Mouse (Mus musculus): ENCODE data around the gene Fam207a. TPM values are rescaled to one million over a fixed set of nuclear protein-coding genes. Genes with fewer than 3 reads are reported as not detected.

Fam207a gene
- polyA plus RNA-seq, 1 experiment = 10.4 TPM

- Histone ChIP-seq H3K4me3 (ENCODE audit: control insufficient read depth, low read depth, low read length) (no peak overlapping the region), H3K36me3 (ENCODE audit: control insufficient read depth, insufficient read depth, low read length) (no peaks in the 10 kb centered on the region; the same call in 1 of the 2 replicates), H3K27me3 (ENCODE audit: control insufficient read depth, insufficient read depth, low read length) (no peaks in the 10 kb centered on the region), H3K4me1 (ENCODE audit: control insufficient read depth, insufficient read depth, low read length) (peaks cover 2% of the 10 kb centered on the region), H3K27ac (ENCODE audit: control insufficient read depth, insufficient read depth, low read depth, low read length) (no peak overlapping the region)
- TF ChIP-seq POLR2A (IDR thresholded peaks at IDR 0.05; ENCODE audit: control insufficient read depth, low read depth, low read length) = no peak
- TF ChIP-seq CTCF (IDR thresholded peaks at IDR 0.05; ENCODE audit: control insufficient read depth, insufficient read depth, insufficient replicate concordance, low read depth, low read length) = no peak
Measured at GRCm38 (mm10) chr10:77502967-77503922, 12.3 kb downstream of the Fam207a start.

GRCm38 (mm10) chr10:77500636-77501035 is 14.9 kb downstream of the Fam207a start:
- H3K4me1 ChIP-seq (ENCODE audit: control insufficient read depth, insufficient read depth, low read length) = no peaks in the 10 kb centered on the region
- H3K4me3 ChIP-seq (ENCODE audit: control insufficient read depth, low read depth, low read length) = no peak overlapping the region
- H3K27me3 ChIP-seq (ENCODE audit: control insufficient read depth, insufficient read depth, low read length) = no peaks in the 10 kb centered on the region
- no peaks in the 10 kb centered on the region; the same call in 1 of the 2 replicates for H3K36me3 ChIP-seq (ENCODE audit: control insufficient read depth, insufficient read depth, low read length)
- no peak for TF ChIP-seq POLR2A (IDR thresholded peaks at IDR 0.05; ENCODE audit: control insufficient read depth, low read depth, low read length)
- no peak for TF ChIP-seq CTCF (IDR thresholded peaks at IDR 0.05; ENCODE audit: control insufficient read depth, insufficient read depth, insufficient replicate concordance, low read depth, low read length)
- H3K27ac ChIP-seq (ENCODE audit: control insufficient read depth, insufficient read depth, low read depth, low read length) = no peak overlapping the region

GRCm38 (mm10) chr10:77498254-77498653 is 17.3 kb downstream of the Fam207a start:
- H3K36me3 ChIP-seq (ENCODE audit: control insufficient read depth, insufficient read depth, low read length) = no peaks in the 10 kb centered on the region; the same call in 1 of the 2 replicates

GRCm38 (mm10) chr10:77497185-77497584 is 18.4 kb downstream of the Fam207a start:
- Histone ChIP-seq H3K4me1 (ENCODE audit: control insufficient read depth, insufficient read depth, low read length) (no peaks in the 10 kb centered on the region), H3K36me3 (ENCODE audit: control insufficient read depth, insufficient read depth, low read length) (no peaks in the 10 kb centered on the region; the same call in 1 of the 2 replicates), H3K27me3 (ENCODE audit: control insufficient read depth, insufficient read depth, low read length) (no peaks in the 10 kb centered on the region), H3K27ac (ENCODE audit: control insufficient read depth, insufficient read depth, low read depth, low read length) (no peak overlapping the region), H3K4me3 (ENCODE audit: control insufficient read depth, low read depth, low read length) (no peak overlapping the region)
- TF ChIP-seq POLR2A (IDR thresholded peaks at IDR 0.05; ENCODE audit: control insufficient read depth, low read depth, low read length) (no peak), CTCF (IDR thresholded peaks at IDR 0.05; ENCODE audit: control insufficient read depth, insufficient read depth, insufficient replicate concordance, low read depth, low read length) (no peak)

More at GRCm38 (mm10) chr10:77498254-77498653, 17.3 kb downstream of the Fam207a start:
- Histone ChIP-seq H3K27me3 (ENCODE audit: control insufficient read depth, insufficient read depth, low read length) (no peaks in the 10 kb centered on the region), H3K27ac (ENCODE audit: control insufficient read depth, insufficient read depth, low read depth, low read length) (no peak overlapping the region), H3K4me3 (ENCODE audit: control insufficient read depth, low read depth, low read length) (no peak overlapping the region), H3K4me1 (ENCODE audit: control insufficient read depth, insufficient read depth, low read length) (no peaks in the 10 kb centered on the region)
- TF ChIP-seq POLR2A (IDR thresholded peaks at IDR 0.05; ENCODE audit: control insufficient read depth, low read depth, low read length) = no peak
- TF ChIP-seq CTCF (IDR thresholded peaks at IDR 0.05; ENCODE audit: control insufficient read depth, insufficient read depth, insufficient replicate concordance, low read depth, low read length) = no peak

- TF ChIP-seq CTCF (IDR thresholded peaks at IDR 0.05; ENCODE audit: control insufficient read depth, insufficient read depth, insufficient replicate concordance, low read depth, low read length) (no peak), POLR2A (IDR thresholded peaks at IDR 0.05; ENCODE audit: control insufficient read depth, low read depth, low read length) (no peak)
- H3K36me3 ChIP-seq (ENCODE audit: control insufficient read depth, insufficient read depth, low read length) = no peaks in the 10 kb centered on the region; the same call in 1 of the 2 replicates
- no peak overlapping the region for H3K27ac ChIP-seq (ENCODE audit: control insufficient read depth, insufficient read depth, low read depth, low read length)
- H3K4me3 ChIP-seq (ENCODE audit: control insufficient read depth, low read depth, low read length) = no peak overlapping the region
- H3K27me3 ChIP-seq (ENCODE audit: control insufficient read depth, insufficient read depth, low read length) = no peaks in the 10 kb centered on the region
- H3K4me1 ChIP-seq (ENCODE audit: control insufficient read depth, insufficient read depth, low read length) = peaks cover 3% of the 10 kb centered on the region
Measured at GRCm38 (mm10) chr10:77492885-77493284, 22.7 kb downstream of the Fam207a start.

- Histone ChIP-seq H3K27ac (ENCODE audit: control insufficient read depth, insufficient read depth, low read depth, low read length) (no peak overlapping the region), H3K36me3 (ENCODE audit: control insufficient read depth, insufficient read depth, low read length) (no peaks in the 10 kb centered on the region; the same call in 1 of the 2 replicates), H3K27me3 (ENCODE audit: control insufficient read depth, insufficient read depth, low read length) (no peaks in the 10 kb centered on the region), H3K4me3 (ENCODE audit: control insufficient read depth, low read depth, low read length) (no peak overlapping the region), H3K4me1 (ENCODE audit: control insufficient read depth, insufficient read depth, low read length) (peaks cover 3% of the 10 kb centered on the region)
- no peak for TF ChIP-seq CTCF (IDR thresholded peaks at IDR 0.05; ENCODE audit: control insufficient read depth, insufficient read depth, insufficient replicate concordance, low read depth, low read length)
- no peak for TF ChIP-seq POLR2A (IDR thresholded peaks at IDR 0.05; ENCODE audit: control insufficient read depth, low read depth, low read length)
Measured at GRCm38 (mm10) chr10:77491585-77491984, 24.0 kb downstream of the Fam207a start.

- Histone ChIP-seq H3K27ac (ENCODE audit: control insufficient read depth, insufficient read depth, low read depth, low read length) (no peak overlapping the region), H3K27me3 (ENCODE audit: control insufficient read depth, insufficient read depth, low read length) (no peaks in the 10 kb centered on the region), H3K4me1 (ENCODE audit: control insufficient read depth, insufficient read depth, low read length) (peaks cover 3% of the 10 kb centered on the region), H3K4me3 (ENCODE audit: control insufficient read depth, low read depth, low read length) (no peak overlapping the region), H3K36me3 (ENCODE audit: control insufficient read depth, insufficient read depth, low read length) (no peaks in the 10 kb centered on the region; the same call in 1 of the 2 replicates)
- TF ChIP-seq POLR2A (IDR thresholded peaks at IDR 0.05; ENCODE audit: control insufficient read depth, low read depth, low read length) (no peak), CTCF (IDR thresholded peaks at IDR 0.05; ENCODE audit: control insufficient read depth, insufficient read depth, insufficient replicate concordance, low read depth, low read length) (no peak)
Measured at GRCm38 (mm10) chr10:77488168-77488567, 27.4 kb downstream of the Fam207a start.
